Mouse (Mus musculus): ENCODE results near the gene Dusp10. TPM values are rescaled to one million over a fixed set of nuclear protein-coding genes. Genes with fewer than 3 reads are reported as not detected.

Gene Dusp10
- 9.4 TPM for polyA plus RNA-seq (2015; fragmentation: Illumina TruSeq; extraction: RNeasy Lipid Tissue Mini Kit (QIAGEN cat#74804); ENCODE audit: insufficient read depth, low replicate concordance)

GRCm38 (mm10) chr1:184013106-184013505, at the start of gene Dusp10:
Gene Dusp10, plus strand, starts transcription at chr1:184013302.

GRCm38 (mm10) chr1:184034011-184034557, 21.0 kb downstream of the Dusp10 start, which contains the start of gene 1700056E22Rik:
Gene 1700056E22Rik, minus strand, starts transcription at chr1:184034301.

Other genes with a start within 250 kb of the Dusp10 start
- gene 1700056E22Rik, start 21.0 kb downstream of the Dusp10 start, polyA plus RNA-seq (2015; fragmentation: Illumina TruSeq; extraction: RNeasy Lipid Tissue Mini Kit (QIAGEN cat#74804); ENCODE audit: insufficient read depth, low replicate concordance), result 1.2 TPM